Mouse (Mus musculus) liver, embryonic 16.5 days (tissue): ENCODE data around the gene Necab2. TPM values are rescaled to one million over a fixed set of nuclear protein-coding genes. Genes with fewer than 3 reads are reported as not detected.

Experiments
- ATAC-seq: fragments of 200-750 bp; cut with Nextera tagmentation; 2 replicates; pipeline ENCODE4 v1.8.0; 2017; ENCODE audit warnings: low read depth, mild to moderate bottlenecking, moderate number of reproducible peaks, moderate library complexity
- H3K27ac ChIP-seq: fragments of 300-500 bp; sonication (generic); 2 replicates; pipeline ENCODE4 v1.5.1; 2014; ENCODE audit warnings: mild to moderate bottlenecking, low read length
- H3K27me3 ChIP-seq: fragments of 300-500 bp; sonication (generic); 2 replicates; pipeline ENCODE4 v1.6.1; 2014; ENCODE audit warnings: low read depth, low read length, mixed read lengths; ENCODE audit not compliant: control insufficient read depth, insufficient read depth
- H3K36me3 ChIP-seq: fragments of 300-500 bp; sonication (generic); 2 replicates; pipeline ENCODE4 v1.6.1; 2014; ENCODE audit warnings: mild to moderate bottlenecking; ENCODE audit not compliant: control insufficient read depth, insufficient read depth
- H3K4me1 ChIP-seq: fragments of 300-500 bp; sonication (generic); 2 replicates; pipeline ENCODE4 v1.6.1; 2014; ENCODE audit warnings: low read depth, low read length, mixed read lengths; ENCODE audit not compliant: control insufficient read depth
- H3K4me2 ChIP-seq: fragments of 300-500 bp; sonication (generic); 2 replicates; pipeline ENCODE4 v1.6.1; 2014; ENCODE audit warnings: low read depth, low read length, mixed read lengths
- H3K4me3 ChIP-seq: fragments of 300-500 bp; sonication (generic); 2 replicates; pipeline ENCODE4 v1.5.1; 2014; ENCODE audit warnings: low read depth, mild to moderate bottlenecking, low read length
- H3K9ac ChIP-seq: fragments of 300-500 bp; sonication (generic); 2 replicates; pipeline ENCODE4 v1.6.1; 2014; ENCODE audit warnings: low read depth, low read length
- H3K9me3 ChIP-seq: fragments of 300-500 bp; sonication (generic); replicated peaks from 2 replicates; pipeline ENCODE4 v1.6.1; 2016; ENCODE audit warnings: low read length; ENCODE audit not compliant: control insufficient read depth
- WGBS: fragments of 180-500 bp; shearing (Covaris S2); extraction: QIAGEN DNeasy Blood & Tissue Kit; methylation state at CpG from one replicate; pipeline ENCODE4 v1.1.7; 2014; ENCODE audit not compliant: insufficient replicate concordance; 5-methylcytosine and 5-hydroxymethylcytosine counted together
- polyA plus RNA-seq: library from polyadenylated mRNA; unstranded; fragments of >200 nt; fragmentation: Nextera tagmentation; extraction: Ambion mirVana; gene quantifications from 2 replicates; pipeline ENCODE4 v1.2.1, GENCODE M21; 2015

Necab2 gene
- polyA plus RNA-seq, 1 experiment from 2014 or later = 0.04 TPM

- Histone ChIP-seq H3K27ac (no peak overlapping the region), H3K27me3 (no peaks in the 10 kb centered on the region), H3K36me3 (no peaks in the 10 kb centered on the region), H3K4me2 (no peak overlapping the region), H3K4me3 (no peak overlapping the region), H3K4me1 (no peaks in the 10 kb centered on the region), H3K9ac (no peak overlapping the region), H3K9me3 (no peaks in the 10 kb centered on the region)
- WGBS = 70% methylated on average over 5 of the region's 5 CpGs
- ATAC-seq = no peak
Observed at GRCm38 (mm10) chr8:119456045-119456444, 9.5 kb downstream of the Necab2 start.

GRCm38 (mm10) chr8:119459724-119460123 lies 13.2 kb downstream of the Necab2 start:
- H3K9me3 ChIP-seq = no peaks in the 10 kb centered on the region
- H3K27ac ChIP-seq = no peak overlapping the region
- no peak overlapping the region for H3K9ac ChIP-seq
- ATAC-seq = no peak
- 44% methylated on average over 16 of the region's 16 CpGs for WGBS
- no peaks in the 10 kb centered on the region for H3K4me1 ChIP-seq
- H3K36me3 ChIP-seq = no peaks in the 10 kb centered on the region
- H3K27me3 ChIP-seq = peaks cover 4% of the 10 kb centered on the region
- H3K4me2 ChIP-seq = no peak overlapping the region
- H3K4me3 ChIP-seq = no peak overlapping the region

GRCm38 (mm10) chr8:119461356-119461755 lies 14.8 kb downstream of the Necab2 start:
- no peak for ATAC-seq
- Histone ChIP-seq H3K4me3 (no peak overlapping the region), H3K36me3 (no peaks in the 10 kb centered on the region), H3K27ac (no peak overlapping the region), H3K9me3 (no peaks in the 10 kb centered on the region), H3K9ac (no peak overlapping the region), H3K4me2 (no peak overlapping the region), H3K27me3 (peaks cover 15% of the 10 kb centered on the region), H3K4me1 (no peaks in the 10 kb centered on the region)
- 67% methylated on average over 9 of the region's 9 CpGs for WGBS

GRCm38 (mm10) chr8:119463709-119464108 lies 17.2 kb downstream of the Necab2 start:
- H3K36me3 ChIP-seq = no peaks in the 10 kb centered on the region
- 33% methylated on average over 7 of the region's 7 CpGs for WGBS
- no peaks in the 10 kb centered on the region for H3K4me1 ChIP-seq
- no peak overlapping the region for H3K4me3 ChIP-seq
- H3K9ac ChIP-seq = no peak overlapping the region
- H3K4me2 ChIP-seq = no peak overlapping the region
- no peak for ATAC-seq
- no peak overlapping the region for H3K27ac ChIP-seq
- no peaks in the 10 kb centered on the region for H3K9me3 ChIP-seq
- peaks cover 21% of the 10 kb centered on the region for H3K27me3 ChIP-seq

- no peak for ATAC-seq
- H3K4me1 ChIP-seq = no peaks in the 10 kb centered on the region
- H3K9ac ChIP-seq = no peak overlapping the region
- WGBS = 5% methylated on average over 18 of the region's 18 CpGs
- H3K36me3 ChIP-seq = no peaks in the 10 kb centered on the region
- H3K9me3 ChIP-seq = no peaks in the 10 kb centered on the region
- no peak overlapping the region for H3K27ac ChIP-seq
- H3K4me3 ChIP-seq = no peak overlapping the region
- H3K27me3 ChIP-seq = peaks cover 21% of the 10 kb centered on the region
- H3K4me2 ChIP-seq = no peak overlapping the region
Observed at GRCm38 (mm10) chr8:119466105-119466504, 19.6 kb downstream of the Necab2 start.

GRCm38 (mm10) chr8:119466794-119467193 lies 20.3 kb downstream of the Necab2 start:
- Histone ChIP-seq H3K4me3 (no peak overlapping the region), H3K4me1 (no peaks in the 10 kb centered on the region), H3K27ac (no peak overlapping the region), H3K9ac (no peak overlapping the region), H3K9me3 (no peaks in the 10 kb centered on the region), H3K27me3 (peaks cover 21% of the 10 kb centered on the region), H3K36me3 (no peaks in the 10 kb centered on the region), H3K4me2 (no peak overlapping the region)
- ATAC-seq = no peak
- whole genome bisulfite sequencing = 61% methylated on average over 10 of the region's 10 CpGs

GRCm38 (mm10) chr8:119468091-119468490 lies 21.6 kb downstream of the Necab2 start:
- H3K4me3 ChIP-seq = no peak overlapping the region
- no peak overlapping the region for H3K9ac ChIP-seq
- H3K36me3 ChIP-seq = no peaks in the 10 kb centered on the region
- no peak overlapping the region for H3K27ac ChIP-seq
- no peak for ATAC-seq
- H3K27me3 ChIP-seq = peaks cover 21% of the 10 kb centered on the region
- H3K4me2 ChIP-seq = no peak overlapping the region
- no peaks in the 10 kb centered on the region for H3K9me3 ChIP-seq
- 69% methylated on average over 8 of the region's 8 CpGs for WGBS
- no peaks in the 10 kb centered on the region for H3K4me1 ChIP-seq

GRCm38 (mm10) chr8:119478684-119479083 lies 32.2 kb downstream of the Necab2 start:
- Histone ChIP-seq H3K36me3 (no peaks in the 10 kb centered on the region), H3K4me1 (no peaks in the 10 kb centered on the region), H3K9me3 (no peaks in the 10 kb centered on the region), H3K9ac (no peak overlapping the region), H3K4me3 (no peak overlapping the region), H3K27me3 (no peaks in the 10 kb centered on the region), H3K27ac (no peak overlapping the region), H3K4me2 (no peak overlapping the region)
- ATAC-seq = no peak
- 24% methylated on average over 5 of the region's 5 CpGs for WGBS

- Histone ChIP-seq H3K27me3 (no peaks in the 10 kb centered on the region), H3K36me3 (no peaks in the 10 kb centered on the region), H3K9me3 (no peaks in the 10 kb centered on the region), H3K27ac (no peak overlapping the region), H3K4me3 (no peak overlapping the region), H3K9ac (no peak overlapping the region), H3K4me2 (no peak overlapping the region), H3K4me1 (no peaks in the 10 kb centered on the region; the same call in 1 of the 2 replicates)
- no peak for ATAC-seq
- 70% methylated on average over 11 of the region's 11 CpGs for WGBS
Observed at GRCm38 (mm10) chr8:119484145-119484896, 37.8 kb downstream of the Necab2 start.
